Mouse (Mus musculus): ENCODE results near the gene Ubqln3. TPM values are rescaled to one million over a fixed set of nuclear protein-coding genes. Genes with fewer than 3 reads are reported as not detected.

Ubqln3 gene
- polyA plus RNA-seq (2011; ENCODE audit: insufficient read length, low read depth, missing spikeins) = not detected in 2 replicates

DNA sequence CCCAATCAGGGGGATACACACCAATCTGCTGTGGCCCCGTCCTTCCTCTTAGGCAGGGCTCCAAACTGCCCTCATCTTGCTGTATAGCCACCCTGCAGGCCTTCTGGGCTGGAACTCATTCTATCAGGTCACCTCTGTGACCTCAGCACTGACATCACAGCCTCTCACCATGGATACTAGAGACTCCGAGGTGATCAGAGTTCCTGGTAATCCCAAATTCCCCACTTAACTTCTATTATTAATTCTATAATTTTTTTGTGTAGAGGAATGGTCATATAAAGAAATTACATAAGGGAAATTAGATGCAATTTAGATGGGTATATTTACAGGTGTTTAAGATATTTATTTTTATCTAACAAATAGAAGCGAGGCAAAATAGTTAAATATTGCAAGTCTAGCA lies at the start of gene Ubqln3:
Ubqln3 (minus strand) TSS at position 101 of the 400 bp plus-strand sequence.
- H3K4me1 ChIP-seq (ENCODE audit: control insufficient read depth, insufficient read depth, low read length) = no peaks in the 10 kb centered on the region
- TF ChIP-seq CTCF (IDR thresholded peaks at IDR 0.05; ENCODE audit: borderline replicate concordance, insufficient read depth, low read length) = no peak
- TF ChIP-seq POLR2A (IDR thresholded peaks at IDR 0.05; ENCODE audit: low read depth, low read length) = no peak
- H3K4me3 ChIP-seq (ENCODE audit: insufficient read depth, low read length) = no peak within 1 kb of the TSS
- H3K27ac ChIP-seq (ENCODE audit: insufficient read depth, low read length) = no peak within 1 kb of the TSS

DNA sequence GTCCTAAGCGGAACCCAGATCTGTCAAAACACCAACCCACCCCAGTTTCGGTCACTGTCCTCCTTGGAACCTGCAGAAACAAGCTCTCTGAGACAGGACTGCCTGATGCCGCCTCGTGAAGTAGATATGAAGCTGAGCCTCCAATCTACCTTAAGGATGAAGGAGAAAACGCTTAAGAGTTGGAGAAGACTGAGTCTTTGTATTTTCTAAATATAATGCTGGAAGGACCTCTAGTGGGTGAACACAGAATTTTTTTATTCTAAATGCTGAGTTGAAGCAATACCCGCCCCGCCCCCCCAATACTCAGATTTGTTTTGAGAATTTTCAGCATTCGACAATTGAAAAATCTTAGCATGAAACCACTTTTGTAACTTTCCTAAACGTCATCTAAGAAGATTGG lies 48.2 kb upstream of the Ubqln3 start:
- H3K4me1 ChIP-seq (ENCODE audit: control insufficient read depth, insufficient read depth, low read length) = no peaks in the 10 kb centered on the region
- H3K4me3 ChIP-seq (ENCODE audit: insufficient read depth, low read length) = no peak overlapping the region
- TF ChIP-seq POLR2A (IDR thresholded peaks at IDR 0.05; ENCODE audit: low read depth, low read length) = no peak
- no peak for TF ChIP-seq CTCF (IDR thresholded peaks at IDR 0.05; ENCODE audit: borderline replicate concordance, insufficient read depth, low read length)
- H3K27ac ChIP-seq (ENCODE audit: insufficient read depth, low read length) = no peak overlapping the region

DNA sequence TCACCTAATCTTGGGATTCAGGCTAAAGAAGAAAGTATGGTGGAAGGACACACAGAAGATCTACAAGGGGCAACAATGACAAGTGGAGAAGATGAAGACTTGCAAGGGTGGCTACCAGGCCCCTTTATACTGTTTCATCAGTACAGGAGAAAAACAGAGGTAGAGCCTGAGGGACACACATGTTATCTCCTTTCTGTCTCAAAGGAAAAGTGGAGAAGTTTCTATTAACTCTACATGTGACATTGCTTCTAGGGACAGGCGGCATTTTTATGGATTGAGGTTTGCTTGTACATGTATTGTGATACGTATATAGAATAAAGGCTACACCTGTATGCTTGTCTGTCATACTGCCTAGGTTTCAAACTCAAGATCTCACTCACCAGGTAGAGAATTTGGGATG lies 40.2 kb upstream of the Ubqln3 start, which contains the start of gene Olfr648:
Olfr648 (minus strand) TSS at position 101 of the 400 bp plus-strand sequence.
- Histone ChIP-seq H3K27ac (ENCODE audit: insufficient read depth, low read length) (no peak within 1 kb of the TSS), H3K4me1 (ENCODE audit: control insufficient read depth, insufficient read depth, low read length) (no peaks in the 10 kb centered on the region), H3K4me3 (ENCODE audit: insufficient read depth, low read length) (no peak within 1 kb of the TSS)
- TF ChIP-seq CTCF (IDR thresholded peaks at IDR 0.05; ENCODE audit: borderline replicate concordance, insufficient read depth, low read length) (no peak), POLR2A (IDR thresholded peaks at IDR 0.05; ENCODE audit: low read depth, low read length) (no peak)

DNA sequence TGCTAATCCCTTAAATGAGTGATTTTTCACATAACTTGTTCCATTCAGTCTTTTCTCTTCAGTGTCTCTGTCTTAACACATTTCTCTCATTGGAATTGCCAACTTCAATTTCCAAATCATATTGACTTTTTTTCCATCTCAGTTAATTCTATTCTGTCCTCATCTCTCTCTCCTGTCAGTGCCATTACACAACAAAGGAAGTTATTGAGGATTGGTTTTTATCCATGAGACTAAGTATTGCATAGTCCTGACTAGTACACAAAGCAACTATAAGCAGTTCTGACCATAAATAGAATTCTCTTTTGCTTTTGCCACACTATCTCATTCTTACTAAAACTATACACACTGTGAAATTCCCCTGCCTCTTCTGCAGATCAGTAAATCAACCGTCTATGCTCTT lies 36.0 kb upstream of the Ubqln3 start:
- TF ChIP-seq POLR2A (IDR thresholded peaks at IDR 0.05; ENCODE audit: low read depth, low read length) (no peak), CTCF (IDR thresholded peaks at IDR 0.05; ENCODE audit: borderline replicate concordance, insufficient read depth, low read length) (no peak)
- H3K27ac ChIP-seq (ENCODE audit: insufficient read depth, low read length) = no peak overlapping the region

DNA sequence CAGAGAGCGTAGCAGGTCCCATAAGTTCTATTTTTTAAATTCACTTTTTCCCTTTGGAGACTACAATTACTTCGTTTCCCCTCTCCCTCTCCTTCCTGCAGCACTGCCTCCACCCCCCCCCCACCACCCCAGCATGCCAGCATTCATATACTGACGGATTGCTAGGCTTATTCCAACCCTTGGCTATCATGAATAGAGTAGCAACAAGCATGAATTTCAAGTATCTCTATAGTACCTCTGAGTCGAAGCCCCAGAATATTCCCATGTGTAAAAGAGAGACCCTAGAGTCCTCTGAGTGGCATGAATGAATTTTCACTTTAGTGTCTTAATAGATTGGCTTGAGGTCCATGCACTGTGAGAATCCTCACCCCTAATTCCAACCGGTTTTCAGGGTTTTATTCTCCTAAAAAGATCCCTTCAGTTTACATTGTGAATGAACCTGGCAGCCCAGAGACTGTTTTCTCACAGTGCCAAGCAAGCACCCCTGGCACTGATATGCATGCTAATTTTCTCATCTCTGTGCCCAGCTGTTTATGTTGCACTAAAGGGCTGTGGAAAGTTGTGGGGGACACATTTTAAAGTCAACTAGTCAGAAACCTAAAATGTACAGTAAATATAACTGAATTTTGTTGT lies 35.5 kb upstream of the Ubqln3 start:
- TF ChIP-seq CTCF (IDR thresholded peaks at IDR 0.05; ENCODE audit: borderline replicate concordance, insufficient read depth, low read length) (no peak), POLR2A (IDR thresholded peaks at IDR 0.05; ENCODE audit: low read depth, low read length) (no peak)
- H3K4me1 ChIP-seq (ENCODE audit: control insufficient read depth, insufficient read depth, low read length) = no peaks in the 10 kb centered on the region
- H3K27ac ChIP-seq (ENCODE audit: insufficient read depth, low read length) = no peak overlapping the region
- no peak overlapping the region for H3K4me3 ChIP-seq (ENCODE audit: insufficient read depth, low read length)

More for the DNA sequence above, 36.0 kb upstream of the Ubqln3 start:
- H3K4me3 ChIP-seq (ENCODE audit: insufficient read depth, low read length) = no peak overlapping the region
- no peaks in the 10 kb centered on the region for H3K4me1 ChIP-seq (ENCODE audit: control insufficient read depth, insufficient read depth, low read length)

DNA sequence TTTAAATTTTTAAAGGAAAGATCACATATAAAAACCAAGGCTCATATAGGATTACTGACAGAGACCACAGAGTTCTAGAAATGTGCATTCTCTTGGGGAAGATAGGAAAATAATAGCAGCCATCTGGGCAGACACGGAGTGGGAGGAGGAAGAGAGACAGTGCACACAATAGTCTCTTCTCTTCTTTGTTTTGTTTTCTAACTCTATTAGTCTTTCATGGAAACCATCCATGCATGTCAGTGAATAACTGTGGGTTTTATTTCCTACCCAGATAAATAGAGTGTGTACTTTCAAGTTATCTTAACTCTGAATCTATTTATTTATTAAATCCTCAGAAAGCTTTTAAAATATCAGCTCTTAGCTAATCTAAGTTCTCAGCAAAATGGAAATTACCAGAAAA lies 32.0 kb upstream of the Ubqln3 start:
- no peak for TF ChIP-seq POLR2A (IDR thresholded peaks at IDR 0.05; ENCODE audit: low read depth, low read length)
- TF ChIP-seq CTCF (IDR thresholded peaks at IDR 0.05; ENCODE audit: borderline replicate concordance, insufficient read depth, low read length) = no peak
- Histone ChIP-seq H3K4me1 (ENCODE audit: control insufficient read depth, insufficient read depth, low read length) (no peaks in the 10 kb centered on the region), H3K4me3 (ENCODE audit: insufficient read depth, low read length) (no peak overlapping the region), H3K27ac (ENCODE audit: insufficient read depth, low read length) (no peak overlapping the region)

DNA sequence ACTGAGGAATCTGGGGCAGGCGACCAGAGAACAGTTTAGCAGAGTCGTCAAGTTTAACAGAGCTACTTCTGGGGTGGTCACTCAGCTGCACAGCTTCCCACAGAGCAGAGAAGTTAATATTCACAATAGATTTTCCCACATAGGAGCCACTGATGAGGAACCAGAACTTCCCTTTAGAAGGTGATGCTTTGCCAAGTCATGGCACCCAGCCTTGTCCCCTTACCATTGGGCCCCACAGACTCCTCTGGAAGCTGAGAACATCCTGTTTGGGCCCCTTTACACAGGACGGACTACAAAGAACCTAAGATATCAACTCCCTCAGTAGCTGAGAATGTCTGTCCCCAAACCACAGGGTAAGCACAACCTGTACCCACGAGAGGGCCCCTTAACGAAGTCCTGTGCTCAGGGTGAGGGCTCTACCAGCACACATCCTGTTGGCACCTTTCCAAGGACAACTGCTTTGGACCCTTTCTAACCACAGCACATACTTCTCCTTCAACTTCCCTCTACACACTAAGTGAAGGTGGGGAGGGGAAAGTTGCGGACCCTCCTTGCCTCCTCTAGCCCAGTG lies 26.6 kb upstream of the Ubqln3 start:
- Histone ChIP-seq H3K27ac (ENCODE audit: insufficient read depth, low read length) (no peak overlapping the region), H3K4me3 (ENCODE audit: insufficient read depth, low read length) (no peak overlapping the region), H3K4me1 (ENCODE audit: control insufficient read depth, insufficient read depth, low read length) (no peaks in the 10 kb centered on the region)
- TF ChIP-seq POLR2A (IDR thresholded peaks at IDR 0.05; ENCODE audit: low read depth, low read length) = no peak
- no peak for TF ChIP-seq CTCF (IDR thresholded peaks at IDR 0.05; ENCODE audit: borderline replicate concordance, insufficient read depth, low read length)

DNA sequence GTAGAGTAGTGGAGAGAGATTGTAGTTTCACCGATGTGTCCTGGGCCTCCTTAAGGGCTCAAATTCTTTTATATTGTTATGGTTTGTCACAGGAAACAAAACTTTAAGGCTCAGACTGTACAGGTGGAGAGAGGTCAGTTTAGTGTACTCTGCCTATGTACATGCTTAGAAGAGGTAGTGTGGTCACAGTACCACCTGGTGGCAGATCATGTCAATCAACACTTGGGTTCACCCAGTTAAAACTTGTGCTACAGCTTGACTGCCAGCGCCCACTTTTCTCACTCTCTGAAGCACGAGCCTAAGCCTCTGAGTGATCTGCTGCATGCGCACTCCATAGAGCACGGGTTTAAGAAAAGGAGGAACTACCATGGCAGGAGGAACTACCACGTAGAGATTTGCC lies 24.0 kb upstream of the Ubqln3 start:
- TF ChIP-seq CTCF (IDR thresholded peaks at IDR 0.05; ENCODE audit: borderline replicate concordance, insufficient read depth, low read length) = no peak
- no peak for TF ChIP-seq POLR2A (IDR thresholded peaks at IDR 0.05; ENCODE audit: low read depth, low read length)
- H3K4me1 ChIP-seq (ENCODE audit: control insufficient read depth, insufficient read depth, low read length) = no peaks in the 10 kb centered on the region
- no peak overlapping the region for H3K4me3 ChIP-seq (ENCODE audit: insufficient read depth, low read length)
- H3K27ac ChIP-seq (ENCODE audit: insufficient read depth, low read length) = no peak overlapping the region

DNA sequence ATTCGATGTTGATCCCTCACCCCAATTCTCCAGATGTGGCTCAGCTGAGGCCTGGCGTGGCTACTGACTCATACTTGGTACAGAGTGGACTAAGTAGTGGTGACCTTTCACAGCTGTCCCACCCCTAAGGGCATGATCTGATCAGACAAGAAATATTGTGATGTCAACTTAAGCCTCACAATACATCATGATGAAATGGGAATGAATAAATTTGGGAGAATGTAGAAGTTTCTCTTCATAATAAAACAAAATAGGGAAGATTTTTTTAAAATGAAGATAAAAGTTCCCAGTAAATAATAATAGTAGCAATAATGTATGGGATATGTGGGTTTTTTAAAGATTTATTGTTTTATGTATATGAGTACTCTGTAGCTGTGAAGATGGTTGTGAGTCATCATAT lies 7.4 kb upstream of the Ubqln3 start, which contains the start of gene Ubqlnl:
Ubqlnl (minus strand) TSS at position 101 of the 400 bp plus-strand sequence.
- no peak within 1 kb of the TSS for H3K27ac ChIP-seq (ENCODE audit: insufficient read depth, low read length)
- no peaks in the 10 kb centered on the region for H3K4me1 ChIP-seq (ENCODE audit: control insufficient read depth, insufficient read depth, low read length)
- TF ChIP-seq POLR2A (IDR thresholded peaks at IDR 0.05; ENCODE audit: low read depth, low read length) (no peak), CTCF (IDR thresholded peaks at IDR 0.05; ENCODE audit: borderline replicate concordance, insufficient read depth, low read length) (no peak)
- H3K4me3 ChIP-seq (ENCODE audit: insufficient read depth, low read length) = no peak within 1 kb of the TSS

DNA sequence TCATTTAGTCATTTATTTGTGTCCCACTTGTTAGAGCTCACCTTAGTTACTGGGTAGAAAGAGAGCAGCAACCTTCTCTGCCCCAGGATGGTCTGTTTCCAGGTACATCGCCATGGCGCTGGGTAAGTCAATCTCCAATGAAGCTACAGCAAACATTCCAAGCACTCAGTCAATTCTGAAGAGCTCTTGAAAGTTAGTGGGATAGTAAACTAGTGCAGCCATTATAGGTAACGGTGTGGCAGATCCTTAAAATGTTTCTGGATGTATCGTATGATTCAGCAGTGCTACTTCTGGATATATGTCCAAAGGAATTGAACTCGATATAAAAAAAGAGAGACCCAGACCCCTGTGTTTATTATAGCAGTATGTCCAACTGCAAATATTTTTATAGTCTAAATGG lies 5.8 kb downstream of the Ubqln3 start, which contains the start of gene Olfr643:
Olfr643 (minus strand) TSS at position 101 of the 400 bp plus-strand sequence.
- no peaks in the 10 kb centered on the region for H3K4me1 ChIP-seq (ENCODE audit: control insufficient read depth, insufficient read depth, low read length)
- no peak within 1 kb of the TSS for H3K4me3 ChIP-seq (ENCODE audit: insufficient read depth, low read length)
- TF ChIP-seq CTCF (IDR thresholded peaks at IDR 0.05; ENCODE audit: borderline replicate concordance, insufficient read depth, low read length) = no peak
- TF ChIP-seq POLR2A (IDR thresholded peaks at IDR 0.05; ENCODE audit: low read depth, low read length) = no peak

More for the DNA sequence above, 5.8 kb downstream of the Ubqln3 start, which contains the start of gene Olfr643:
- H3K27ac ChIP-seq (ENCODE audit: insufficient read depth, low read length) = no peak within 1 kb of the TSS
